Mouse (Mus musculus) right cerebral cortex, adult 2 months (tissue): ENCODE results near the gene Tcl1b4.
"Not testable (repeated sequence)": the region's sequence is repeated elsewhere in the genome, so short reads cannot be mapped to it uniquely, and the experiment has no call there.

Experiments
- DNase-seq, 2 experiments: peaks; one replicate each; pipeline ENCODE4 v3.0.0; 2021 to 2022; ENCODE audit warnings: low spot score in 2 of 2

Gene Tcl1b4

GRCm38 (mm10) chr12:105201657-105202056 is at the start of gene Tcl1b4:
Gene Tcl1b4, plus strand, starts transcription at chr12:105201957.
- DNase-seq: not testable (repeated sequence)

- DNase-seq: peak; percentile 2 to 11
These were observed 46.5 kb upstream of the Tcl1b4 start for GRCm38 (mm10) chr12:105155286-105155685.

- DNase-seq: no peak
These were observed 42.9 kb upstream of the Tcl1b4 start for GRCm38 (mm10) chr12:105158842-105159241.

- no peak for DNase-seq
These were observed 42.4 kb upstream of the Tcl1b4 start, which contains the start of gene Tcl1b1 for GRCm38 (mm10) chr12:105159390-105159789. Gene Tcl1b1, plus strand, starts transcription at chr12:105159690.

- no peak for DNase-seq
These were observed 35.0 kb upstream of the Tcl1b4 start for GRCm38 (mm10) chr12:105166734-105167133.

- DNase-seq: no peak
These were observed 28.4 kb upstream of the Tcl1b4 start for GRCm38 (mm10) chr12:105173366-105173765.

GRCm38 (mm10) chr12:105174318-105174717 is 27.4 kb upstream of the Tcl1b4 start:
- DNase-seq: peak; percentile 51 to 60

GRCm38 (mm10) chr12:105176044-105176443 is 25.7 kb upstream of the Tcl1b4 start, which contains the start of gene Tcl1b5:
Gene Tcl1b5, plus strand, starts transcription at chr12:105176344.
- DNase-seq: not testable (repeated sequence)

- not testable (repeated sequence) for DNase-seq
These were observed 20.6 kb upstream of the Tcl1b4 start for GRCm38 (mm10) chr12:105181040-105181644.

- peak; percentile 7 to 18 for DNase-seq
These were observed 12.8 kb upstream of the Tcl1b4 start for GRCm38 (mm10) chr12:105188980-105189379.

GRCm38 (mm10) chr12:105190743-105191142 is 11.0 kb upstream of the Tcl1b4 start, which contains the start of gene Tcl1b3:
Gene Tcl1b3, plus strand, starts transcription at chr12:105191043.
- not testable (repeated sequence) for DNase-seq

- DNase-seq: not testable (repeated sequence)
These were observed 1.9 kb upstream of the Tcl1b4 start for GRCm38 (mm10) chr12:105199684-105200497.

GRCm38 (mm10) chr12:105207071-105207470 is 5.3 kb downstream of the Tcl1b4 start:
- DNase-seq: no peak

GRCm38 (mm10) chr12:105208441-105208840 is 6.7 kb downstream of the Tcl1b4 start:
- no peak for DNase-seq

GRCm38 (mm10) chr12:105209231-105209630 is 7.5 kb downstream of the Tcl1b4 start:
- DNase-seq: no peak

- no peak for DNase-seq
These were observed 15.5 kb downstream of the Tcl1b4 start for GRCm38 (mm10) chr12:105217101-105217760.

- no peak for DNase-seq
These were observed 21.0 kb downstream of the Tcl1b4 start, which contains the start of gene Tcl1 for GRCm38 (mm10) chr12:105222601-105223319. Gene Tcl1, minus strand, starts transcription at chr12:105222793.

- no peak for DNase-seq
These were observed 23.0 kb downstream of the Tcl1b4 start for GRCm38 (mm10) chr12:105224621-105225320.

- no peak for DNase-seq
These were observed 32.6 kb downstream of the Tcl1b4 start for GRCm38 (mm10) chr12:105234362-105234761.

GRCm38 (mm10) chr12:105235091-105235490 is 33.3 kb downstream of the Tcl1b4 start:
- DNase-seq: no peak

GRCm38 (mm10) chr12:105239060-105239459 is 37.3 kb downstream of the Tcl1b4 start:
- DNase-seq: no peak
